Mouse (Mus musculus) liver, embryonic 14.5 days (tissue): ENCODE measurements around the gene Sprn.

Experiments used
- CTCF ChIP-seq: IDR thresholded peaks from 2 replicates; pipeline ENCODE4 v1.5.1; 2016; ENCODE audit warnings: antibody characterized with exemption, low read depth, control low read depth
- EP300 ChIP-seq: IDR thresholded peaks from 2 replicates; pipeline ENCODE4 v1.6.1; 2016; ENCODE audit warnings: antibody characterized with exemption, low read depth

DNA sequence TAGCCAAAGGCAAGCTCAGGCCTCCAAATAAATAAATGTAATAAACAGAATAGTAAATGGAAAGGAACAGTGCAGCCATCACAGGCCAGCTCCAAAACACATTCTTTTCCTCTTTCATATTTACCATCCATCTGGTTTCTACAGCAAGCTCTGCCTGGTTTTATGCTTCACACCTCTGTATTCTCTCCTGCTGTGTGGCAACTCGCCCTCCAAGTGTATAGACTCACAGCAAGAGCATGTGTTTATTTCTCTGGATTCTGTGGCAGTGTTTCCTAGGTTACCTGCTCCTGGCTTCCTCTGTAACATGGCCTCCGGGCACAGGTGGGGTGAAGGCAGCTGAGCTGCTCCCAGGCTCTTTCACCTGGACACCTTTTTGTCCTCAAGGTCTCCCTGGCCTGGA is 37.8 kb upstream of the Sprn start:
- TF ChIP-seq EP300 = no peak
- TF ChIP-seq CTCF = no peak
